Mouse (Mus musculus) stomach, embryonic 14.5 days (tissue): ENCODE results near the gene Alx1. TPM values are rescaled to one million over a fixed set of nuclear protein-coding genes. Genes with fewer than 3 reads are reported as not detected.
A peak's percentile ranks its signal among the peaks of the same experiment; 100 is the strongest.

Experiments
- ATAC-seq: fragments of 200-750 bp; cut with Nextera tagmentation; 2 replicates; pipeline ENCODE4 v1.8.0; 2017; ENCODE audit warnings: low read depth, moderate TSS enrichment; ENCODE audit not compliant: insufficient number of reproducible peaks, insufficient read depth, low FRiP score
- H3K27ac ChIP-seq: fragments of 300-500 bp; sonication (generic); 2 replicates; pipeline ENCODE4 v1.5.1; 2014; ENCODE audit warnings: mild to moderate bottlenecking, low read length, moderate library complexity, mixed read lengths
- H3K27me3 ChIP-seq: fragments of 300-500 bp; sonication (generic); 2 replicates; pipeline ENCODE4 v1.6.1; 2014; ENCODE audit warnings: low read length, control low read depth, mixed read lengths; ENCODE audit not compliant: control insufficient read depth, insufficient read depth
- H3K36me3 ChIP-seq: fragments of 300-500 bp; sonication (generic); 2 replicates; pipeline ENCODE4 v1.6.1; 2014; ENCODE audit warnings: mild to moderate bottlenecking, control low read depth, low read length, moderate library complexity, mixed read lengths; ENCODE audit not compliant: control insufficient read depth, insufficient read depth
- H3K4me1 ChIP-seq: fragments of 300-500 bp; sonication (generic); 2 replicates; pipeline ENCODE4 v1.6.1; 2014; ENCODE audit warnings: low read length, control low read depth, mixed read lengths; ENCODE audit not compliant: control insufficient read depth, insufficient read depth
- H3K4me2 ChIP-seq: fragments of 300-500 bp; sonication (generic); replicated peaks from 2 replicates; pipeline ENCODE4 v1.6.1; 2014; ENCODE audit warnings: low read depth, low read length, control low read depth
- H3K4me3 ChIP-seq: fragments of 300-500 bp; sonication (generic); 2 replicates; pipeline ENCODE4 v1.5.1; 2014; ENCODE audit warnings: low read depth, low read length, control low read depth
- H3K9ac ChIP-seq: fragments of 300-500 bp; sonication (generic); replicated peaks from 2 replicates; pipeline ENCODE4 v1.6.1; 2014; ENCODE audit warnings: low read depth, mild to moderate bottlenecking, control low read depth, low read length, moderate library complexity, mixed read lengths
- H3K9me3 ChIP-seq: fragments of 300-500 bp; sonication (generic); 2 replicates; pipeline ENCODE4 v1.6.1; 2016; ENCODE audit warnings: low read depth, low read length, control low read depth; ENCODE audit not compliant: control insufficient read depth
- WGBS: fragments of 180-500 bp; shearing (Covaris S2); extraction: QIAGEN DNeasy Blood & Tissue Kit; methylation state at CpG from one replicate; pipeline ENCODE4 v1.1.7; 2014; 5-methylcytosine and 5-hydroxymethylcytosine counted together
- polyA plus RNA-seq: library from polyadenylated mRNA; unstranded; fragments of >200 nt; fragmentation: Nextera tagmentation; extraction: Ambion mirVana; gene quantifications from 2 replicates; pipeline ENCODE4 v1.2.1, GENCODE M21; 2014

The Alx1 gene
- not detected in 2 replicates for polyA plus RNA-seq

- H3K4me3 ChIP-seq = no peak within 1 kb of the TSS
- peaks cover 40% of the 10 kb centered on the region for H3K27me3 ChIP-seq
- H3K9me3 ChIP-seq = no peaks in the 10 kb centered on the region
- H3K4me1 ChIP-seq = no peaks in the 10 kb centered on the region; the same call in 1 of the 2 replicates
- no peaks in the 10 kb centered on the region for H3K36me3 ChIP-seq
- no peak within 1 kb of the TSS for H3K4me2 ChIP-seq
- no peak for ATAC-seq
- H3K27ac ChIP-seq = no peak within 1 kb of the TSS
- WGBS = 2% methylated on average over 32 of the region's 32 CpGs
- no peak within 1 kb of the TSS for H3K9ac ChIP-seq
Measured at GRCm38 (mm10) chr10:103029730-103030490, at the start of gene Alx1. Gene Alx1 (minus strand): TSS chr10:103030215.

- Histone ChIP-seq H3K36me3 (no peaks in the 10 kb centered on the region), H3K27me3 (no peaks in the 10 kb centered on the region), H3K4me2 (no peak overlapping the region), H3K9me3 (no peaks in the 10 kb centered on the region), H3K9ac (no peak overlapping the region), H3K4me3 (no peak overlapping the region), H3K4me1 (no peaks in the 10 kb centered on the region), H3K27ac (no peak overlapping the region)
- 81% methylated on average over 2 of the region's 2 CpGs for WGBS
- ATAC-seq = no peak
Measured at GRCm38 (mm10) chr10:103049593-103049992, 19.6 kb upstream of the Alx1 start.

DNA sequence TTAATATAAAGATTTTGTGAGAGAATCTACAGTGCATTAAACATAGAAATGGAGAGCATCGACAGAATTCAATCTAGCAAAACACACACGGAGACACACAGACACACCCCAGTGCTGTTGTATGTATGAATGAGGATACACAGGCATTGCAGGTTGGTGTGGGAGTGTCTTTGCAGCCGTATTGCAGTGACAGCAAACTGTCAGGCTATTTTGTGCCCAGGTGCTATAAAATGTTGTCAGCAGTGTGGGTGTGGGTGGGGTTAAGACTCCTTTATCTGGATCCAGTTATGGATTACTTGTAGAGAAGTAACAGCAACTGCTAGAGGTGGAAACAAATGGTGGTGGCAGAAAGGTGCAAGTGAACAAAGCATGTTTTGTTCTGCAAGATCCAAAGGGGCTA is 16.6 kb upstream of the Alx1 start:
- Histone ChIP-seq H3K36me3 (no peaks in the 10 kb centered on the region), H3K4me3 (no peak overlapping the region), H3K4me2 (no peak overlapping the region), H3K9me3 (no peaks in the 10 kb centered on the region), H3K4me1 (no peaks in the 10 kb centered on the region), H3K27me3 (no peaks in the 10 kb centered on the region), H3K9ac (no peak overlapping the region), H3K27ac (no peak overlapping the region)
- WGBS = 67% methylated on average over 3 of the region's 3 CpGs
- ATAC-seq = no peak

DNA sequence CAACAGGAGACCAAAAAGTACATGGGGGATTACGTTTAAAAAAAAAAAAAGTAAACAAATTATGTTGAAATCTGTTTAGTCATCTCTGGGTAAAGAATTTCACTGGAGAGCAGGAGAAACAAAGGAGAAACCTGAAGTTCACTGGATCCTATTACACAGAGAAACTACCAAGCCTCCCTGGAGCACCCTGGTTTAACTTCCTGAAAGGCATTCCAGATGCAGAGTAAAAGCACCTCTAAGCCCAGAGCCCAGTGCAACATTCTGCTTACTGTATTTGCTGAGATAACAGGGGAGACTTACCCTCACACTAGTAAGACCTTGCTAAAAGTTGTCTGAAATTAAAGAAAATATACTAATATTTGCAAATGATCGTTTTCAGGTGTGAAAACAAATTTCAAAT is 15.0 kb upstream of the Alx1 start:
- H3K4me2 ChIP-seq = no peak overlapping the region
- H3K9me3 ChIP-seq = no peaks in the 10 kb centered on the region
- H3K9ac ChIP-seq = no peak overlapping the region
- no peaks in the 10 kb centered on the region for H3K27me3 ChIP-seq
- H3K36me3 ChIP-seq = no peaks in the 10 kb centered on the region
- no peak for ATAC-seq
- WGBS = 48% methylated on average over 2 of the region's 2 CpGs
- H3K4me3 ChIP-seq = no peak overlapping the region
- H3K27ac ChIP-seq = no peak overlapping the region
- H3K4me1 ChIP-seq = no peaks in the 10 kb centered on the region

- Histone ChIP-seq H3K4me2 (no peak overlapping the region), H3K9ac (no peak overlapping the region), H3K4me1 (no peaks in the 10 kb centered on the region), H3K27ac (no peak overlapping the region), H3K4me3 (no peak overlapping the region), H3K9me3 (no peaks in the 10 kb centered on the region), H3K36me3 (no peaks in the 10 kb centered on the region), H3K27me3 (peaks cover 40% of the 10 kb centered on the region)
- WGBS = 3% methylated on average over 14 of the region's 14 CpGs
- no peak for ATAC-seq
Measured at GRCm38 (mm10) chr10:103035002-103035640, 5.1 kb upstream of the Alx1 start.

DNA sequence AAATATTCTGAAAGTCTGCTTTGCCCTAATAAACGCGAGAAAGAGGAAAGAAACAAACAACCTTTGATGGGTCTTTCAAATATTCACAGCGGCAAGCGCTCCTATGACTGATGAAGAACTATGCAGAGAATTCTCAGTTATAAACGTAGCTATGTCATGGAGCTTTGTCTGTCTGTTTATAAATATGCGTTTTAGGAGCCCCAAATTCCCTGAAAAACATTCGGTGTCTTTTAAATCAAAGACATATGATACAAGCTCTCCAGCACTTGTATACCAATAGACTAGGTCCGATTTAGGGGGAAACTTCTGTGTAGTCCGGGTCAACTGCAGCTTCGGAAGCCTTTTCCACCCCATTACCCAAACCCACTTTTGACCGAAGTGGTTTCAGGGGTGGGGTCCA is 916 bp upstream of the Alx1 start:
- Histone ChIP-seq H3K27me3 (peaks cover 45% of the 10 kb centered on the region), H3K27ac (no peak overlapping the region), H3K4me2 (no peak overlapping the region), H3K9ac (no peak overlapping the region), H3K9me3 (no peaks in the 10 kb centered on the region), H3K36me3 (no peaks in the 10 kb centered on the region), H3K4me3 (no peak overlapping the region), H3K4me1 (no peaks in the 10 kb centered on the region; the same call in 1 of the 2 replicates)
- ATAC-seq = no peak
- WGBS = 4% methylated on average over 11 of the region's 11 CpGs

GRCm38 (mm10) chr10:103029132-103029729 is 784 bp downstream of the Alx1 start:
- H3K9ac ChIP-seq = no peak overlapping the region
- no peak overlapping the region for H3K4me2 ChIP-seq
- peaks cover 34% of the 10 kb centered on the region for H3K27me3 ChIP-seq
- 2% methylated on average over 23 of the region's 23 CpGs for WGBS
- no peak overlapping the region for H3K4me3 ChIP-seq
- no peak for ATAC-seq
- no peaks in the 10 kb centered on the region for H3K9me3 ChIP-seq
- no peaks in the 10 kb centered on the region; the same call in 1 of the 2 replicates for H3K4me1 ChIP-seq
- no peaks in the 10 kb centered on the region for H3K36me3 ChIP-seq
- H3K27ac ChIP-seq = no peak overlapping the region

DNA sequence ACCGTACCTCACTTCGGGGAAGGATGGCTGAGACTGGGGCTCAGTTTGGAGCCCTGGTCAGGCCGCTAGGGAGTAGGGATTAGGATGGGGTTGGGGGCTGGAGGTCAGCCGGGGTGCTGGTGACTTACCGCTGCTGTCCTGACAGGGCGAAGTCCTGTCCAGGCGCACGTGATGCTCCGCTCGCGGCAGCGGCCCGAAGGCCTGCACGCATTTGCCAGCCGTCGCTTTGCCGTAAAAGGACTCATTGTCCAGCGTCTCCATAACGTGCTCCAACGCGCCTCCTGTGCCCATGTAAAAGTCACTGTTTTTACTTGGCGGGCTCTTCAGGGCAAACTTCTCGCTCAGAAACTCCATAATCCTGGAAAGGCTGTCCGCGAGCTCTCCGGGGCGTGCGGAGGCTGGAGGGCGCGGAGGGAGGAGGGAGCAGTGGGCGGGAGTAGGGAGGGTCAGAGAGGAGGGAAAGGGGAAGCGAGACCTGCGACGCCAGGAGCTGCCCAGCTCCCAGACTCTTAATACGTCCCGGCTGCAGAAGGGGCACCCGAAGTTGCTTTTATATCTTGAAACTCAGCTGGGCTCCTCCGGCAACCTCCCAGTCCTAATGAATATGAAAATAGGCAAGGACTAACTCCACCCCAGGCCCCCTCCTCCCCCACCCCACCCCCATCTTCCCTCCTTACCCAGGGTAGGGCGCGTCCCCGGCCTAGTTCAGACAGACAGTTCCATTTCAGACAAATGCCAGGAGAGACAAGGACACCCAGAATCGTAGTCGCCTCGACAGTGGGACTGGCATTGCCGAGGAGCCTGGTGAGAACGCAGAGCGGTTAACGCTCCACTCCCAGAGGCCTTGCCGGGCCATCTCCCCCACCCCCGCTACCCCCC is 1.5 kb downstream of the Alx1 start:
- Histone ChIP-seq H3K4me3 (peak overlapping the region; percentile 17), H3K36me3 (no peaks in the 10 kb centered on the region), H3K9ac (no peak overlapping the region), H3K4me1 (no peaks in the 10 kb centered on the region; the same call in 1 of the 2 replicates), H3K4me2 (peak overlapping the region; percentile 36), H3K27me3 (peaks cover 37% of the 10 kb centered on the region), H3K9me3 (no peaks in the 10 kb centered on the region), H3K27ac (no peak overlapping the region)
- peak; percentile 86 for ATAC-seq
- under 1% methylated on average over 50 of the region's 50 CpGs for WGBS
